Mouse (Mus musculus) macrophage (primary cell): ENCODE results near the gene Hs6st3. TPM values are rescaled to one million over a fixed set of nuclear protein-coding genes. Genes with fewer than 3 reads are reported as not detected.

Source experiments
- H3K27ac ChIP-seq: fragments of 350-480 bp; formaldehyde crosslinking; 2 replicates; pipeline ENCODE4 v1.9.0; 2021
- H3K36me3 ChIP-seq: fragments of 350-480 bp; formaldehyde crosslinking; 2 replicates; pipeline ENCODE4 v1.9.0; 2021; ENCODE audit errors: inconsistent target
- H3K4me3 ChIP-seq: fragments of 350-480 bp; formaldehyde crosslinking; 2 replicates; pipeline ENCODE4 v1.9.0; 2021; ENCODE audit errors: inconsistent target
- H3K79me2 ChIP-seq: fragments of 350-480 bp; formaldehyde crosslinking; 2 replicates; pipeline ENCODE4 v1.9.0; 2021; ENCODE audit errors: inconsistent target
- WGBS: methylation state at CpG from one replicate; pipeline ENCODE4 v1.1.7; 2026; ENCODE audit warnings: inconsistent platforms; ENCODE audit not compliant: missing documents; 5-methylcytosine and 5-hydroxymethylcytosine counted together
- polyA plus RNA-seq: library from polyadenylated mRNA; stranded (reverse); fragments of 250-400 nt; gene quantifications from 3 replicates; pipeline ENCODE4 v1.2.4, GENCODE M21; 2018; ENCODE audit warnings: inconsistent platforms

Hs6st3 gene
- polyA plus RNA-seq, 1 experiment from 2014 or later, result not detected

DNA sequence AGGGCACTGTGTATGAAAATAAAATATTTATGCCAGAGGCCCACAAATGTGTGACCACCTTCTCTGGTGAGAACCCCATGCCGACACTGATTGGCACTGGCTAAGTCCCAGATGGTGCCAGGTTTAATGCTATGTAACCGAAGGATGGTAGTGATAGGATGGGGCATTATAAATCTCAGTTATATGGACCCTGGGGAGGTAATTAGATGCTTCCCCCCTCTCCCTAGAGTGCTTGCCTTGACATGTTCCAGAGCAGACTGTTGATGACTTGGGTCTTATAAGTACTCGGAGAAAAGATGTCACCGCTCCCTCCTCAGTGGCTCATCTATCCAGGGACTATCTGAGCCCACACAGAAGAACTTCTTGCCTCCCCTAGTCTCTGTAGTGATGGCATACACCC lies 561.8 kb downstream of the Hs6st3 start:
- WGBS, result 90% methylated on average over 4 of the region's 4 CpGs
- Histone ChIP-seq H3K4me3 (no peak overlapping the region), H3K36me3 (no peaks in the 10 kb centered on the region), H3K79me2 (no peaks in the 10 kb centered on the region), H3K27ac (no peak overlapping the region)

DNA sequence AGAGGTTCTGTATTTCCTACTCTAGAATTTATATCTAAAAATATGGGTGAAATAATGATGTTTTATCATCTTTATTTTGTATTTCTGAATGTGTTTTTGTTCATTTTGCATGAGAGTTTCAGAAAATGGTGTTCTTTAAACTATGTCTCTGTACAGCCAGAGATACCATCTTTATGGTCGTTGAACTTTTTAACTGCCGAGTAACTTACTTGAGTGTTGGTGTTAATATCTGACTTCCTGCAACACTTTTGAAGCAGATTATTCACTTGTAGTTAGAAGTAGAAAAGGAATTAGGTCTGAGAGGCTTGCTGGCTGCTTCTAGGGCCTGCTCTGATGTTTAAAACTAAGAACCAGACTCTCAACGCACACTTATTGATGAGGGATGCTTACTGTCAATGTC lies 576.6 kb downstream of the Hs6st3 start:
- Histone ChIP-seq H3K79me2 (no peaks in the 10 kb centered on the region), H3K27ac (no peak overlapping the region), H3K36me3 (no peaks in the 10 kb centered on the region), H3K4me3 (no peak overlapping the region)
- WGBS, result 61% methylated on average over 3 of the region's 3 CpGs

DNA sequence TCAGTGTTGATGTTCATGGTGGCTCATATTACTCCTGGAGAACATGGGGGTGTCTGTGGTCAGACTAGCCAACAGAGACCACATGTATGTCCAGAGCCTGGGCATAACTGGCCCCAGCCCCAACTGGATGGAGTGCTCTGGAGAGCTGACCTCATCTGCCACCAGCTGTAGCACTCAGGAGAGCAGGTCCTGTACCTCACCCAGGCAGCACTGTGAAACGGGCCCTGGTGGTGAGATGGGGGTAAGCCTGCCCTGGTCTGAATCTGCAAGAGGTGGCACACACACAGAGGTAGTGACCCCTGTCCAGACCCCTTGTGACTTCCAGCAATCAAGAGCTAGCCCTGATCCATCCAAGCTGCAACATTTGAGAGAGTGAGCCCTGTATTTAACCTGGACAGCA lies 579.2 kb downstream of the Hs6st3 start:
- Histone ChIP-seq H3K4me3 (no peak overlapping the region), H3K79me2 (no peaks in the 10 kb centered on the region), H3K27ac (no peak overlapping the region), H3K36me3 (no peaks in the 10 kb centered on the region)
- 86% methylated on average over 1 of the region's 1 CpGs for WGBS

- Histone ChIP-seq H3K27ac (no peak overlapping the region), H3K4me3 (no peak overlapping the region), H3K79me2 (no peaks in the 10 kb centered on the region), H3K36me3 (no peaks in the 10 kb centered on the region)
- WGBS, result 96% methylated on average over 6 of the region's 6 CpGs
These were observed 587.0 kb downstream of the Hs6st3 start for GRCm38 (mm10) chr14:119725102-119725501.

DNA sequence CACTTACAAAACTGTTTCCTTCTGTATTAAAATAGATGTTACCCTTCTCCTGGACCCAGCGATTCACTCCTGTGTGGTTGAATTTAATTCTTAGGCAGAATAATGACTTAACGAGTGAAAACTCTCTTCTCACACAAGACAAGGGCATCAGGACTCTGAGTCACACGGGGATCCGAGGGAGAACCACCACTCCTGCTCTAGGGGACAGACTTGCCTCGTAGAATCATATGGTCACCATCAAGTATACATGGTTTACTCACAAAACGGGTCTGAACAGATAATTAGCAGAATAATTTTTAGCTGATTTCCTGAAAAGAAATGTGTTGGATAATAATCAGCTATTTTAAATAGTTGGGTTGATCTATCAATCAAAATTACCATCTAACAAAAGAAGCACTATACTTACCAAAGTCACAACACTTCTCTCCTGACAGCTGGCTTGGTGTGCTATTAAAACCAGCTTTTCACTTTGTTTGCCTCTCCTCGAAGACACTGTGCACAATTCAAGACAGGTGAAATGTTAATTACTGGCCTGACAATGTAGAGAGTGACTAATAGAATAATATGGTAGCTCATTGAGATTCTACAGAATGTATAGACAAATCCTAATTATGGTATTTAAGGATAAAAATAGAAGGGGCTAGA lies 593.4 kb downstream of the Hs6st3 start:
- Histone ChIP-seq H3K4me3 (no peak overlapping the region), H3K79me2 (no peaks in the 10 kb centered on the region), H3K36me3 (no peaks in the 10 kb centered on the region), H3K27ac (no peak overlapping the region)
- WGBS, result 86% methylated on average over 7 of the region's 7 CpGs

DNA sequence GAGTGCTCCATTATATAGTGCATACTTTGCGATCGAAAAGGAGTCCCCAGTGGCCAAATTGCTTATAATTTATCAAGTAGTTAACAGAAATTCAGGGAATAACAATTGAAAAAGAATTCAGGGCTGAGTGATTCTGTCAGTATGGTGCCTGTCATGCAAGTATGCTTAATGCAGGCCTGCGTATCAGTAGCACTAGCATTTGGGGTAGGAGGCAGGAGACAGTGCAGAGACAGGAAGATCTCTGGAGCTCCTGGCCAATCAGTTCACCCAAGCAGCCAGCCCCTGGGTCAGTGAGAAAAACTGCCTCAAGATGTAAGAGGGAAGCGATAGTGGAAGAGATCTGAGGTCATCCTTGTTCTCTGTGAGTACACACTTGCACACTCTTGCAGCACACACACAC lies 594.1 kb downstream of the Hs6st3 start:
- Histone ChIP-seq H3K4me3 (no peak overlapping the region), H3K27ac (no peak overlapping the region), H3K79me2 (no peaks in the 10 kb centered on the region), H3K36me3 (no peaks in the 10 kb centered on the region)
- 96% methylated on average over 4 of the region's 4 CpGs for WGBS

GRCm38 (mm10) chr14:119737408-119737961 lies 599.3 kb downstream of the Hs6st3 start:
- Histone ChIP-seq H3K4me3 (no peak overlapping the region), H3K36me3 (no peaks in the 10 kb centered on the region), H3K79me2 (no peaks in the 10 kb centered on the region), H3K27ac (no peak overlapping the region)
- WGBS, result 58% methylated on average over 5 of the region's 5 CpGs

- Histone ChIP-seq H3K4me3 (no peak overlapping the region), H3K79me2 (no peaks in the 10 kb centered on the region), H3K36me3 (no peaks in the 10 kb centered on the region), H3K27ac (no peak overlapping the region)
- 83% methylated on average over 1 of the region's 1 CpGs for WGBS
These were observed 603.6 kb downstream of the Hs6st3 start for GRCm38 (mm10) chr14:119741791-119742190.

- Histone ChIP-seq H3K4me3 (no peak overlapping the region), H3K79me2 (no peaks in the 10 kb centered on the region), H3K27ac (no peak overlapping the region), H3K36me3 (no peaks in the 10 kb centered on the region)
- 59% methylated on average over 7 of the region's 7 CpGs for WGBS
These were observed 623.2 kb downstream of the Hs6st3 start for GRCm38 (mm10) chr14:119761376-119761775.

GRCm38 (mm10) chr14:119772040-119772439 lies 633.9 kb downstream of the Hs6st3 start:
- Histone ChIP-seq H3K4me3 (no peak overlapping the region), H3K79me2 (no peaks in the 10 kb centered on the region), H3K36me3 (no peaks in the 10 kb centered on the region), H3K27ac (no peak overlapping the region)
- WGBS, result 89% methylated on average over 4 of the region's 4 CpGs

GRCm38 (mm10) chr14:119776261-119776660 lies 638.1 kb downstream of the Hs6st3 start:
- Histone ChIP-seq H3K27ac (no peak overlapping the region), H3K4me3 (no peak overlapping the region), H3K79me2 (no peaks in the 10 kb centered on the region), H3K36me3 (no peaks in the 10 kb centered on the region)
- WGBS, result 100% methylated on average over 2 of the region's 3 CpGs

DNA sequence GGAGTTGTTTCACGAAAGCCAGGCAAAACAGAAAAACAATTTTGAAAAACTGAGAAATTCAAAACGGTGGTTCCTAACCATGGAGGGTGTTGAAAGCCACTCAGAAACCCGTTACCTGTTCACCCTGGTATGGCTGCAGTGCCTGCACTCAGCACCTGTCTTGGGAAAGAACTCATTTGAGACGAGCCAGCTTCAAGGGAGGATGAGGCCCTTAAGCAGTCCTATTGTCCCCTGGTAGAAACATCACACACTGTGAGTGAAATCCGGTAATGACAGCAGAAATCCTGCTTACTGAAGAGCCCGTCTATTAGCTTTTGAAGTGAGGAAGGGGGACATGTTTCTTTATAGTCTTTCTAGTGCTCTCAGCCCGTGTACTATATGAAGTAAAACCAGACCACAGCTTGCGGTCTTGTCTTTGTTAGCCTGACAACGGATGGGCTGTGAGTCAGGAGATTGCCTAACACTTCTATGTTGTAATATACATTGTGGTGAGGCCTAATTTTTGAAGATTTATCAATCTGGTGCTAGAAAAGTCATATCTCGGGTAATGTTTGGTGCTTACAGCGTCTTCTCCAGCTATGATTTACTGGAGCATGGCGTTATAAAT lies 641.9 kb downstream of the Hs6st3 start:
- Histone ChIP-seq H3K4me3 (no peak overlapping the region), H3K79me2 (no peaks in the 10 kb centered on the region), H3K27ac (no peak overlapping the region), H3K36me3 (no peaks in the 10 kb centered on the region)
- WGBS, result 39% methylated on average over 12 of the region's 12 CpGs

- Histone ChIP-seq H3K27ac (no peak overlapping the region), H3K4me3 (no peak overlapping the region), H3K79me2 (no peaks in the 10 kb centered on the region), H3K36me3 (no peaks in the 10 kb centered on the region)
- 92% methylated on average over 1 of the region's 1 CpGs for WGBS
These were observed 643.0 kb downstream of the Hs6st3 start for GRCm38 (mm10) chr14:119781111-119781510.

- Histone ChIP-seq H3K36me3 (no peaks in the 10 kb centered on the region), H3K27ac (no peak overlapping the region), H3K79me2 (no peaks in the 10 kb centered on the region), H3K4me3 (no peak overlapping the region)
- 98% methylated on average over 8 of the region's 8 CpGs for WGBS
These were observed 651.3 kb downstream of the Hs6st3 start for GRCm38 (mm10) chr14:119789457-119789856.

GRCm38 (mm10) chr14:119797172-119797850 lies 659.2 kb downstream of the Hs6st3 start:
- 76% methylated on average over 6 of the region's 9 CpGs for WGBS
- no peak overlapping the region for H3K27ac ChIP-seq
- H3K79me2 ChIP-seq, result no peaks in the 10 kb centered on the region

More at GRCm38 (mm10) chr14:119797172-119797850, 659.2 kb downstream of the Hs6st3 start:
- Histone ChIP-seq H3K36me3 (no peaks in the 10 kb centered on the region), H3K4me3 (no peak overlapping the region)
